Mouse (Mus musculus) brain, adult 10 weeks (tissue): ENCODE results near the gene Micall2. TPM values are rescaled to one million over a fixed set of nuclear protein-coding genes. Genes with fewer than 3 reads are reported as not detected.

Experiments used
- polyA plus RNA-seq: library from polyadenylated mRNA; stranded (reverse); fragments of 350-450 nt; fragmentation: Illumina TruSeq; extraction: RNeasy Lipid Tissue Mini Kit (QIAGEN cat#74804); gene quantifications from one replicate; pipeline ENCODE4 v1.2.3, GENCODE M21; 2015; ENCODE audit warnings: low read depth, low replicate concordance

The Micall2 gene
- polyA plus RNA-seq = 2.0 TPM

GRCm38 (mm10) chr5:139735677-139736503 lies at the start of gene Micall2:
Gene Micall2, minus strand, starts transcription at chr5:139736336.

GRCm38 (mm10) chr5:139775216-139775926 lies 39.2 kb upstream of the Micall2 start, which contains the start of gene Ints1:
Gene Ints1, minus strand, starts transcription at chr5:139775674.

Other genes starting within 250 kb of the Micall2 start
- not detected for gene Uncx, start 192.8 kb downstream of the Micall2 start, polyA plus RNA-seq
- 45.8 TPM for gene Ints1, start 39.3 kb upstream of the Micall2 start, polyA plus RNA-seq
- 6.4 TPM for gene Mafk, start 55.2 kb upstream of the Micall2 start, polyA plus RNA-seq
- 0.22 TPM for gene Tmem184a, start 83.6 kb upstream of the Micall2 start, polyA plus RNA-seq
- gene Gm26938, start 90.1 kb upstream of the Micall2 start, polyA plus RNA-seq = not detected
- gene Psmg3, start 90.5 kb upstream of the Micall2 start, polyA plus RNA-seq = 33.6 TPM
- gene Elfn1, start 171.6 kb upstream of the Micall2 start, polyA plus RNA-seq = 14.0 TPM